Mouse (Mus musculus) liver, adult 2 months (tissue): ENCODE measurements around the gene Sema6d.

Experiments used
- CTCF ChIP-seq: fragments of 200-500 bp; IDR thresholded peaks from 2 replicates; pipeline ENCODE4 v1.5.1; 2011; ENCODE audit warnings: low read depth, low read length, control low read depth
- POLR2A ChIP-seq: fragments of 200-500 bp; IDR thresholded peaks from 2 replicates; pipeline ENCODE4 v1.6.1; 2011; ENCODE audit warnings: low read length, control low read depth; ENCODE audit not compliant: insufficient read depth; ENCODE audit errors: extremely low read depth

GRCm38 (mm10) chr2:124465004-124465946 is 375.5 kb downstream of the Sema6d start:
- TF ChIP-seq POLR2A, result no peak
- TF ChIP-seq CTCF, result no peak
